Mouse (Mus musculus): ENCODE measurements at regions not wholly inside any gene's neighbourhood (a gene's known extent, or its start where the extent isn't known, plus 50 kb on each side); places are given as distances from the start of the nearest gene placed in this dataset.

GRCm38 (mm10) chr12:56472856-56473647 lies 63.7 kb downstream of the Nkx2-1 start:
- no peak overlapping the region for H3K4me3 ChIP-seq
- peaks cover 10% of the 10 kb centered on the region for H3K4me1 ChIP-seq (replicated peaks)
- peaks cover 99% of the 10 kb centered on the region for H3K27me3 ChIP-seq (ENCODE audit: insufficient read depth, poor library complexity, severe bottlenecking)
- H3K36me3 ChIP-seq = no peaks in the 10 kb centered on the region
- no peak for DNase-seq (ENCODE audit: low spot score)
- no peaks in the 10 kb centered on the region for H3K9me3 ChIP-seq
- no peak overlapping the region for H3K27ac ChIP-seq
- 64% methylated on average over 10 of the region's 10 CpGs for WGBS

- peaks cover 99% of the 10 kb centered on the region for H3K27me3 ChIP-seq (ENCODE audit: insufficient read depth, poor library complexity, severe bottlenecking)
- no peaks in the 10 kb centered on the region for H3K36me3 ChIP-seq
- peaks cover 10% of the 10 kb centered on the region for H3K4me1 ChIP-seq (replicated peaks)
- WGBS = 70% methylated on average over 10 of the region's 10 CpGs
- no peak for DNase-seq (ENCODE audit: low spot score)
- no peaks in the 10 kb centered on the region for H3K9me3 ChIP-seq
- no peak overlapping the region for H3K4me3 ChIP-seq
- H3K27ac ChIP-seq = no peak overlapping the region
These were observed 65.7 kb downstream of the Nkx2-1 start for GRCm38 (mm10) chr12:56470932-56471500.

GRCm38 (mm10) chr12:56459508-56460119 lies 77.1 kb downstream of the Nkx2-1 start:
- DNase-seq (ENCODE audit: low spot score) = peak; percentile 18
- Histone ChIP-seq H3K36me3 (no peaks in the 10 kb centered on the region), H3K27ac (no peak overlapping the region), H3K4me3 (peak overlapping the region; percentile 18; the same call in 1 of the 2 replicates), H3K4me1 (replicated peaks) (peaks cover 27% of the 10 kb centered on the region), H3K9me3 (no peaks in the 10 kb centered on the region), H3K27me3 (ENCODE audit: insufficient read depth, poor library complexity, severe bottlenecking) (peaks cover 100% of the 10 kb centered on the region)
- 2% methylated on average over 10 of the region's 10 CpGs for WGBS

- Histone ChIP-seq H3K27ac (no peak overlapping the region), H3K27me3 (ENCODE audit: insufficient read depth, poor library complexity, severe bottlenecking) (peaks cover 100% of the 10 kb centered on the region), H3K4me1 (replicated peaks) (peaks cover 27% of the 10 kb centered on the region), H3K9me3 (no peaks in the 10 kb centered on the region), H3K4me3 (peak overlapping the region; percentile 18; the same call in 1 of the 2 replicates), H3K36me3 (no peaks in the 10 kb centered on the region)
- DNase-seq (ENCODE audit: low spot score) = peak; percentile 45
- WGBS = 4% methylated on average over 16 of the region's 16 CpGs
These were observed 77.8 kb downstream of the Nkx2-1 start for GRCm38 (mm10) chr12:56458665-56459507.

GRCm38 (mm10) chr12:56457951-56458350 lies 78.8 kb downstream of the Nkx2-1 start:
- no peak overlapping the region for H3K27ac ChIP-seq
- H3K9me3 ChIP-seq = no peaks in the 10 kb centered on the region
- no peak for DNase-seq (ENCODE audit: low spot score)
- H3K36me3 ChIP-seq = no peaks in the 10 kb centered on the region
- 44% methylated on average over 5 of the region's 5 CpGs for whole genome bisulfite sequencing
- H3K4me3 ChIP-seq = no peak overlapping the region
- H3K27me3 ChIP-seq (ENCODE audit: insufficient read depth, poor library complexity, severe bottlenecking) = peaks cover 100% of the 10 kb centered on the region
- H3K4me1 ChIP-seq (replicated peaks) = peaks cover 27% of the 10 kb centered on the region

- no peak overlapping the region for H3K27ac ChIP-seq
- peaks cover 27% of the 10 kb centered on the region for H3K4me1 ChIP-seq (replicated peaks)
- H3K9me3 ChIP-seq = 0 out of 2 replicates have a peak, but pooled peaks cover 3% of the 10 kb centered on the region
- H3K27me3 ChIP-seq (ENCODE audit: insufficient read depth, poor library complexity, severe bottlenecking) = peaks cover 100% of the 10 kb centered on the region
- 4% methylated on average over 2 of the region's 2 CpGs for WGBS
- no peak overlapping the region for H3K4me3 ChIP-seq
- DNase-seq (ENCODE audit: low spot score) = peak; percentile 18
- no peaks in the 10 kb centered on the region for H3K36me3 ChIP-seq
These were observed 79.4 kb downstream of the Nkx2-1 start for GRCm38 (mm10) chr12:56457356-56457755.

GRCm38 (mm10) chr12:56450261-56450660 lies 86.4 kb downstream of the Nkx2-1 start:
- peaks cover 99% of the 10 kb centered on the region for H3K27me3 ChIP-seq (ENCODE audit: insufficient read depth, poor library complexity, severe bottlenecking)
- H3K36me3 ChIP-seq = no peaks in the 10 kb centered on the region
- DNase-seq (ENCODE audit: low spot score) = no peak
- H3K27ac ChIP-seq = no peak overlapping the region
- H3K4me1 ChIP-seq (replicated peaks) = no peaks in the 10 kb centered on the region
- 0 out of 2 replicates have a peak, but pooled peaks cover 3% of the 10 kb centered on the region for H3K9me3 ChIP-seq
- H3K4me3 ChIP-seq = no peak overlapping the region
- WGBS = 75% methylated on average over 2 of the region's 2 CpGs

- Histone ChIP-seq H3K27ac (no peak overlapping the region), H3K27me3 (ENCODE audit: insufficient read depth, poor library complexity, severe bottlenecking) (peaks cover 98% of the 10 kb centered on the region), H3K9me3 (0 out of 2 replicates have a peak, but pooled peaks cover 3% of the 10 kb centered on the region), H3K36me3 (no peaks in the 10 kb centered on the region), H3K4me1 (replicated peaks) (no peaks in the 10 kb centered on the region), H3K4me3 (no peak overlapping the region)
- WGBS = 90% methylated on average over 12 of the region's 12 CpGs
- DNase-seq (ENCODE audit: low spot score) = no peak
These were observed 87.7 kb downstream of the Nkx2-1 start for GRCm38 (mm10) chr12:56448786-56449564.

GRCm38 (mm10) chr12:56441166-56441817 lies 95.4 kb downstream of the Nkx2-1 start:
- 65% methylated on average over 8 of the region's 8 CpGs for WGBS
- H3K4me1 ChIP-seq (replicated peaks) = peaks cover 19% of the 10 kb centered on the region
- H3K27ac ChIP-seq = no peak overlapping the region
- no peak overlapping the region for H3K4me3 ChIP-seq
- H3K27me3 ChIP-seq (ENCODE audit: insufficient read depth, poor library complexity, severe bottlenecking) = peaks cover 67% of the 10 kb centered on the region
- H3K36me3 ChIP-seq = no peaks in the 10 kb centered on the region
- H3K9me3 ChIP-seq = no peaks in the 10 kb centered on the region
- DNase-seq (ENCODE audit: low spot score) = no peak

GRCm38 (mm10) chr12:56440068-56440847 lies 94.6 kb upstream of the Mbip start:
- WGBS = 34% methylated on average over 12 of the region's 12 CpGs
- no peak overlapping the region for H3K4me3 ChIP-seq
- peaks cover 19% of the 10 kb centered on the region for H3K4me1 ChIP-seq (replicated peaks)
- H3K9me3 ChIP-seq = no peaks in the 10 kb centered on the region
- no peaks in the 10 kb centered on the region for H3K36me3 ChIP-seq
- no peak overlapping the region for H3K27ac ChIP-seq
- H3K27me3 ChIP-seq (ENCODE audit: insufficient read depth, poor library complexity, severe bottlenecking) = peaks cover 67% of the 10 kb centered on the region
- DNase-seq (ENCODE audit: low spot score) = peak; percentile 58

- Histone ChIP-seq H3K9me3 (no peaks in the 10 kb centered on the region), H3K4me3 (no peak overlapping the region), H3K27ac (no peak overlapping the region), H3K36me3 (no peaks in the 10 kb centered on the region), H3K4me1 (replicated peaks) (peaks cover 19% of the 10 kb centered on the region), H3K27me3 (ENCODE audit: insufficient read depth, poor library complexity, severe bottlenecking) (peaks cover 56% of the 10 kb centered on the region)
- 85% methylated on average over 3 of the region's 3 CpGs for WGBS
- no peak for DNase-seq (ENCODE audit: low spot score)
These were observed 92.7 kb upstream of the Mbip start for GRCm38 (mm10) chr12:56438384-56438783.
